Mouse (Mus musculus): ENCODE data around the gene Abl2. TPM values are rescaled to one million over a fixed set of nuclear protein-coding genes. Genes with fewer than 3 reads are reported as not detected.

The Abl2 gene
- polyA plus RNA-seq, 1 experiment, result 4.3 TPM

GRCm38 (mm10) chr1:156667141-156667926, 108.7 kb downstream of the Abl2 start:
- H3K36me3 ChIP-seq (ENCODE audit: control insufficient read depth, insufficient read depth, low read length), result no peaks in the 10 kb centered on the region
- H3K27ac ChIP-seq (ENCODE audit: insufficient read depth, low read depth, low read length), result peak overlapping the region; percentile 53
- 45% methylated on average over 23 of the region's 23 CpGs for whole genome bisulfite sequencing
- no peaks in the 10 kb centered on the region for H3K27me3 ChIP-seq (ENCODE audit: control insufficient read depth, insufficient read depth, low read length)
- H3K4me1 ChIP-seq (ENCODE audit: control insufficient read depth, insufficient read depth, insufficient read length, low read length), result peaks cover 24% of the 10 kb centered on the region
- TF ChIP-seq POLR2A (IDR thresholded peaks at IDR 0.05; ENCODE audit: low read depth, low read length) (no peak), CTCF (IDR thresholded peaks at IDR 0.05; ENCODE audit: extremely low read depth, insufficient read length, insufficient replicate concordance, low read depth, low read length) (no peak)
- H3K4me3 ChIP-seq (ENCODE audit: low read depth, low read length), result peak overlapping the region; percentile 19; the same call in 1 of the 2 replicates

DNA sequence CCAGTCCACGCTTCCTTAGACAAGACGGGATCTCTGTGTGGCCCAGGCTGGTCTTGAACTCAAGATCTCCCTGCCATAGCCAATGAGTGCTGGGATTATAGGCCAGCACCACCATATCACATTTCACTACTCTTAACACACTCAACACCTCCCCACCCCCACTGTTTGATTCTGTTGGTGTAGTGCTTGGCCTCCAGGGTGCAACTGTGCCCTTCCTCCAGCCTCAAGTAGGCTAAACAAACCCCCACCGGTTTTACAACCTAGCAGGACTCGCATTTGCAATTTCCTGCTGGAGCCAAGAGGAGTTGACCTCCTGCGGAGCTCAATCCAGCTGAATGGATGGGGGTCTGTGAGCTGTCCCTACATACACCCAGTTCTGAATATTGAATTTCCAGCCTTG, 110.0 kb downstream of the Abl2 start:
- no peaks in the 10 kb centered on the region for H3K27me3 ChIP-seq (ENCODE audit: control insufficient read depth, insufficient read depth, low read length)
- 54% methylated on average over 5 of the region's 5 CpGs for WGBS
- no peak overlapping the region for H3K4me3 ChIP-seq (ENCODE audit: low read depth, low read length)
- 0 out of 2 replicates have a peak overlapping the region, but pooled peaks have one; percentile 1 for H3K27ac ChIP-seq (ENCODE audit: insufficient read depth, low read depth, low read length)
- no peaks in the 10 kb centered on the region for H3K36me3 ChIP-seq (ENCODE audit: control insufficient read depth, insufficient read depth, low read length)
- TF ChIP-seq CTCF (IDR thresholded peaks at IDR 0.05; ENCODE audit: extremely low read depth, insufficient read length, insufficient replicate concordance, low read depth, low read length) (no peak), POLR2A (IDR thresholded peaks at IDR 0.05; ENCODE audit: low read depth, low read length) (no peak)
- H3K4me1 ChIP-seq (ENCODE audit: control insufficient read depth, insufficient read depth, insufficient read length, low read length), result peaks cover 26% of the 10 kb centered on the region

DNA sequence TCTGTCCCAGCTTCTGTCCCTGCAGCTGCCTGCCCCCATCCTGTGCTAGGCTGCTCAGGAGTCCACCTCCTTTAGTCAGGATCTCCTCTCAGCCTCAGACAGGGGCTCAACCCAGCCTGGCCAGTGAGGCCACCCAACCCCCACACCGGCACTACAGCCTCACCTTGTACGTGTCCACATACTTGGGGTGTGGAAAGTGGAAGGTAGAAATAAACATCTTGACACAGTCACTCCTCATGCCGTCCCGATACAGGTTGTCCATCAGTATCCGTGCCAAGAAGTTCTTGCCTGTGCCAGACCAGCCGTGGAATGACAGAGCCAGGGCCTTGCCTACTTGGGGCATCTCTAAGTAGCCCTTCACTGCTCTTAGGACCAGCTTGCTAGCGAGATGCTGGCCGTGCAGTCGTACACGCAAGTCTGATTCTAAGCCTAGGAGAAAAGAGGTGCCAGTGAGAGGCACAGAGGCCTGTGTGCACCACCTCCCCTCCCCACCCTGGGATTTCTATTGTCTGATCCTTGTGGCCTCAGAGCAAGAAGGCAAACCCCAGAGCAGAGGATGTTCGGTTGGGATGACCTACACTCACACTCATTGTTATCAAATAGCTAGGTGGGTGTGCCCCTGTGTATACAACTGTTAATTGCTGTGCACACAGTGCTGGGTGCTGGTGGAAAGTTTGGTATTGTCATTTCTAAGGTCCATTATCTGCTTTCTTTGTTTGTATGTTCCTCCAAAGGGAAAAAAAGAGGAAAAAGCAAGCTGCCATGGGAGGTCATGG, 110.8 kb downstream of the Abl2 start:
- 50% methylated on average over 11 of the region's 11 CpGs for WGBS
- H3K36me3 ChIP-seq (ENCODE audit: control insufficient read depth, insufficient read depth, low read length), result no peaks in the 10 kb centered on the region
- no peak overlapping the region for H3K4me3 ChIP-seq (ENCODE audit: low read depth, low read length)
- TF ChIP-seq POLR2A (IDR thresholded peaks at IDR 0.05; ENCODE audit: low read depth, low read length) (no peak), CTCF (IDR thresholded peaks at IDR 0.05; ENCODE audit: extremely low read depth, insufficient read length, insufficient replicate concordance, low read depth, low read length) (no peak)
- peak overlapping the region; percentile 44 for H3K27ac ChIP-seq (ENCODE audit: insufficient read depth, low read depth, low read length)
- peaks cover 26% of the 10 kb centered on the region for H3K4me1 ChIP-seq (ENCODE audit: control insufficient read depth, insufficient read depth, insufficient read length, low read length)
- H3K27me3 ChIP-seq (ENCODE audit: control insufficient read depth, insufficient read depth, low read length), result no peaks in the 10 kb centered on the region

DNA sequence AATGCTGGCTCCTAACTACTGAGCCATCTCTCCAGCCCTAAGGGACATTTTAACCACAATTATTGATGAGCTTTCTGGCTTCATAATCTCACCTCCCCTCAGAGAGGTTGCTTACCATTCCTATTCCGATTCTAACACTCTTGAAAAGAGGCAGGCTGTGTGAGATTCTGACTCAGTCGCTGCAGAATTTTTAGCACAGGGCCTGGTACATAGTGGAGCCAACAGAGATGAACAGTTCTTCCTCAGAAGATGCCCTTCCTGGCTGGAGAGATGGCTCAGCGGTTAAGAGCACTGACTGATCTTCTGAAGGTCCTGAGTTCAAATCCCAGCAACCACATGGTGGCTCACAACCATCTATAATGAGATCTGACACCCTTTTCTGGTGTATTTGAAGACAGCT, 113.3 kb downstream of the Abl2 start:
- H3K27ac ChIP-seq (ENCODE audit: insufficient read depth, low read depth, low read length), result no peak overlapping the region
- WGBS, result 95% methylated on average over 3 of the region's 3 CpGs
- TF ChIP-seq POLR2A (IDR thresholded peaks at IDR 0.05; ENCODE audit: low read depth, low read length), result no peak
- TF ChIP-seq CTCF (IDR thresholded peaks at IDR 0.05; ENCODE audit: extremely low read depth, insufficient read length, insufficient replicate concordance, low read depth, low read length), result no peak

DNA sequence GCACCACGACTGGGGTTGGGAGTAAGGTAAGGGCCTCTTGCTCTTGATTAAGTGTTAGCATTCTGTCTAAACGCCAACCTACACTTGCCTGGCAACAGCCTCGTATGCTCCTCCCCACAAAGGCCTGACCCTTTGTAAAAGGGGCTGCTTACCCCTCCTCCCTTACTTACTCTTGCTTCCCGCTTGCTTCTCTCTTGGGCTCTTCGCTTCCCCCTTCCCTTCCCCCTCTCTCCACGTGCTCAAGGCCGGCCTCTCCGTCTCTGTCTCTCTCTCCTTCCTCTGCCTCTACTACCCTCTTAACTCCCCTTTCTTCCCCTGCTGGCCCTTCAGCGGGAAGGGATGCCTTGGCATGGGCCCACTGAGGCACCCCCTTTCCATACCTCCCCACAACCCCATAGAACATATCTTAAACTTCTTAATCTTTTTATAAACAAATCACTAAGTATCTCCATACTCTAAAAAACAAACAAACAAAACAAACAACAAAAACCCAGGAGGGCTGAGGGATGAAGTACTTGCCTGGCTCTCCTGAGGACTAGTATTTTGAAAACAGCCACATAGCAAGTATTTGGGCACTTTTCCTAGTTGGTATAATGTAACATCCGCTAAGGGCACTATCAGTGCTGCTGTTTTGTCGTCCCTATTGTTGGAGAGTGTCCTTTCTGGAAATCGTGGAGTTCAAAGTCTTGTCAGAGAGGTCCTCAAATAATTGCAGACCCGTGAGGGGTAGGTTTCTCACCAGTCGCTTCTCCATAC, 114.3 kb downstream of the Abl2 start:
- H3K27ac ChIP-seq (ENCODE audit: insufficient read depth, low read depth, low read length), result peak overlapping the region; percentile 44; the same call in 1 of the 2 replicates
- H3K4me3 ChIP-seq (ENCODE audit: low read depth, low read length), result peak overlapping the region; percentile 68
- no peaks in the 10 kb centered on the region for H3K36me3 ChIP-seq (ENCODE audit: control insufficient read depth, insufficient read depth, low read length)
- TF ChIP-seq CTCF (IDR thresholded peaks at IDR 0.05; ENCODE audit: extremely low read depth, insufficient read length, insufficient replicate concordance, low read depth, low read length), result no peak
- no peak for TF ChIP-seq POLR2A (IDR thresholded peaks at IDR 0.05; ENCODE audit: low read depth, low read length)
- WGBS, result 46% methylated on average over 14 of the region's 14 CpGs
- H3K27me3 ChIP-seq (ENCODE audit: control insufficient read depth, insufficient read depth, low read length), result no peaks in the 10 kb centered on the region
- peaks cover 16% of the 10 kb centered on the region for H3K4me1 ChIP-seq (ENCODE audit: control insufficient read depth, insufficient read depth, insufficient read length, low read length)

More for the DNA sequence above, 113.3 kb downstream of the Abl2 start:
- Histone ChIP-seq H3K4me1 (ENCODE audit: control insufficient read depth, insufficient read depth, insufficient read length, low read length) (peaks cover 24% of the 10 kb centered on the region), H3K4me3 (ENCODE audit: low read depth, low read length) (no peak overlapping the region), H3K27me3 (ENCODE audit: control insufficient read depth, insufficient read depth, low read length) (no peaks in the 10 kb centered on the region), H3K36me3 (ENCODE audit: control insufficient read depth, insufficient read depth, low read length) (no peaks in the 10 kb centered on the region)

GRCm38 (mm10) chr1:156673476-156674194, 115.0 kb downstream of the Abl2 start:
- no peaks in the 10 kb centered on the region for H3K27me3 ChIP-seq (ENCODE audit: control insufficient read depth, insufficient read depth, low read length)
- H3K27ac ChIP-seq (ENCODE audit: insufficient read depth, low read depth, low read length), result peak overlapping the region; percentile 44
- H3K36me3 ChIP-seq (ENCODE audit: control insufficient read depth, insufficient read depth, low read length), result no peaks in the 10 kb centered on the region; the same call in 1 of the 2 replicates
- peaks cover 10% of the 10 kb centered on the region for H3K4me1 ChIP-seq (ENCODE audit: control insufficient read depth, insufficient read depth, insufficient read length, low read length)
- TF ChIP-seq POLR2A (IDR thresholded peaks at IDR 0.05; ENCODE audit: low read depth, low read length) (no peak), CTCF (IDR thresholded peaks at IDR 0.05; ENCODE audit: extremely low read depth, insufficient read length, insufficient replicate concordance, low read depth, low read length) (peak; percentile 11; the same call in 1 of the 2 replicates)
- WGBS, result 1% methylated on average over 29 of the region's 29 CpGs
- peak overlapping the region; percentile 68 for H3K4me3 ChIP-seq (ENCODE audit: low read depth, low read length)

Data from small intestine, adult 2 months (tissue).